ENCODE assay signal across 10 mouse cellular contexts in genomic region chr2:146457494-146457893, GRCm38 (mm10).
"Had no signal": no experiment of that assay in that cellular context is flagged by ENCODE, and none has a peak within 500 bp of the region (broad histone marks: within the 10 kb centered on the region; RNA-seq: fewer than 3 reads in every experiment).

No protein-coding gene starts in this region.

- H3K4me2 ChIP-seq: limb, embryonic 13.5 days; midbrain, embryonic 15.5 days had no signal

- H3K9ac ChIP-seq: limb, embryonic 13.5 days; liver, embryonic 14.5 days; midbrain, embryonic 15.5 days had no signal

- H3K9me3 ChIP-seq: limb, embryonic 13.5 days; midbrain, embryonic 10.5 days; midbrain, embryonic 15.5 days had no signal

- H3K27me3 ChIP-seq: limb, embryonic 13.5 days; midbrain, embryonic 15.5 days had no signal

- H3K27ac ChIP-seq: left cerebral cortex, adult 2 months; limb, embryonic 13.5 days; liver, embryonic 14.5 days; midbrain, embryonic 10.5 days; midbrain, embryonic 15.5 days had no signal

- ATAC-seq: midbrain, embryonic 15.5 days had no signal

- H3K4me3 ChIP-seq: left cerebral cortex, adult 2 months; limb, embryonic 13.5 days; midbrain, embryonic 10.5 days; midbrain, embryonic 15.5 days had no signal

- DNase-seq: kidney, adult 18-20 months; lung, adult 18-20 months; lung, postnatal 4 days; thymus, adult 18-20 months; thymus, postnatal 14 days had no signal

- H3K4me1 ChIP-seq: midbrain, embryonic 15.5 days had no signal

- H3K36me3 ChIP-seq: limb, embryonic 13.5 days; midbrain, embryonic 10.5 days; midbrain, embryonic 15.5 days had no signal
